Mouse (Mus musculus): Measurements from ENCODE around the gene H2-T22.
A peak's percentile ranks its signal among the peaks of the same experiment; 100 is the strongest.
"Not testable (repeated sequence)": the region's sequence is repeated elsewhere in the genome, so short reads cannot be mapped to it uniquely, and the experiment has no call there.

H2-T22 gene

DNA sequence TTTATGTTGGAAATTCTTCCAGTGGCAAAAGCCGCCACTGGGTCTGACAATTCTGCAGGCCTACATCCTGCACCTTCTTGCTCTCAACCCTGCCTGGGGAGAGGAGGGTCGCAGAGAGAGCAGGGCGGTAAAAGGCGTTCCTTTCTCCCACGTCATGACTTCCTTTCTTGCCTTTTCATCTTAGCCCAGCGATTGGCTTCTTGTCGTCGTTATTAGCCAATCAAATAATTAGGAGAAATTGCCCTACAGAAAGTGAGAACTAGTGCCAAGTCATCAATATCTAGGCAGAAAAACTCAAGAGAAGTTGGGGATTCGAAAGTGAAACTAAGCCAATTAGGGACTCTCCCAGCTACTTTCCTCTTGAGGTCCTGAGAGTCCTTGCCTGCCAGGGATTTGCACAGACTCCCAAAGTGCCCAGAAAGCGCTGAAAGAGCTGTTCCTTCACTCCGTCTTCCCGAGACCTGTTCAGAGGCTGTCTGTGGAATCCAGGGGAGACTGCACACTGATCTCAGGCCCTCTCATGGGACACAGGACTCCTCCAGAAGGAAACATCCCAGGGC lies at the start of gene H2-T22, which contains the start of gene Gm6034:
Gene H2-T22, minus strand, starts transcription at position 138 of the 560 bp plus-strand sequence.
Gene Gm6034, plus strand, starts transcription at position 352 of the 560 bp plus-strand sequence.
- DNase-seq = peak; percentile 81

DNA sequence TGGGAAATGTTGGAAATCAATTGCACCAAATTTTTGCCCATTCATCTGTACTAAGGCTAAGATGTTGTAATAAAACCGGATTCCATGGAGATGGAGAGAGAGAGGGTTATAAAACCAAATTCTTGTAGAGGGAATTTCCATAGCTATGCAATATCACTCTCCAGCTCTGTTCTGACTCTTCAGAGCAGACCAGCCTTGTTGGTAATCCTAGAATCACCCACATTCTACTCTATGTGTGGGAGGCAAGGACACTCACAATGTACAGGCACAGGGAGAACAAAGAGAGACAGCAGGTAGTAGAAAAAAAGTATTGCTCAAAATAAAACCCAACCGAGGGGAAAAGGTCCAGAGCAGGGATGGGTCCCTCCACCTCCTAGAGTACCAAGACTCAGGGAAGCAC lies 49.4 kb upstream of the H2-T22 start:
- DNase-seq = not testable (repeated sequence)

- DNase-seq = not testable (repeated sequence)
Measured at GRCm38 (mm10) chr17:36085976-36086375, 43.4 kb upstream of the H2-T22 start.

- DNase-seq = no peak
Measured at GRCm38 (mm10) chr17:36083870-36084451, 41.4 kb upstream of the H2-T22 start.

DNA sequence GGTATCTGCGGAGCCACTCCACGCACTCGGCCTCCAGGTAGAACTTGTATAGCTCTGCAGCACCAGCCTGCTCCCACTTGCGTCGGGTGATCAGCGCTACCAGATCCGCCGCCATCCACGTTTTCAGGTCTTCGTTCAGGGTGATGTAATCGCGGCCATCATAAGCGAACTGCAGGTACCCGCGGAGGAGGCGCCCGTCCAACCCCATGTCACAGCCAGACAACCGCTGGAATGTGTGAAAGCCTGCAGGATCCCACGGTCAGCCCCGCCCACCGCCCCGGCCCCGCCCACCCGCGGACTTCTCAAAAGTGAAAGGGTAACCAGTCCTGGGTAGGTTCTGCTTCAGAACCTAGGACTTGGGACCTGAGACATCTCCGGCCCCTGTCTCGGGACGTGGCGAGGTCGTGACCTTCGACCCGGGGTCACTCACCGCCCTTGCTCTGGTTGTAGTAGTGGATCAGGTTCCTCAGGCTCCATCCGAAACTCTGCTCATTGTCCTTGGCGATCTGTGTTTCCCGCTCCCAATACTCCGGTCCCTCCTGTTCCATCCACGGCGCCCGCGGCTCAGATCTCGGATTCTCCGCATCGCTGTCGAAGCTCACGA lies 40.8 kb upstream of the H2-T22 start:
- DNase-seq = no peak

- not testable (repeated sequence) for DNase-seq
Measured at GRCm38 (mm10) chr17:36082519-36083232, 40.1 kb upstream of the H2-T22 start.

GRCm38 (mm10) chr17:36081901-36082300 lies 39.4 kb upstream of the H2-T22 start:
- not testable (repeated sequence) for DNase-seq

- peak; percentile 55 for DNase-seq
Measured at GRCm38 (mm10) chr17:36060829-36061228, 18.3 kb upstream of the H2-T22 start.

GRCm38 (mm10) chr17:36058362-36058761 lies 15.8 kb upstream of the H2-T22 start, which contains the start of gene Gm11127:
TSS of gene Gm11127 (minus strand) at chr17:36058371.
- DNase-seq = not testable (repeated sequence)

- not testable (repeated sequence) for DNase-seq
Measured at GRCm38 (mm10) chr17:36057927-36058326, 15.4 kb upstream of the H2-T22 start.

DNA sequence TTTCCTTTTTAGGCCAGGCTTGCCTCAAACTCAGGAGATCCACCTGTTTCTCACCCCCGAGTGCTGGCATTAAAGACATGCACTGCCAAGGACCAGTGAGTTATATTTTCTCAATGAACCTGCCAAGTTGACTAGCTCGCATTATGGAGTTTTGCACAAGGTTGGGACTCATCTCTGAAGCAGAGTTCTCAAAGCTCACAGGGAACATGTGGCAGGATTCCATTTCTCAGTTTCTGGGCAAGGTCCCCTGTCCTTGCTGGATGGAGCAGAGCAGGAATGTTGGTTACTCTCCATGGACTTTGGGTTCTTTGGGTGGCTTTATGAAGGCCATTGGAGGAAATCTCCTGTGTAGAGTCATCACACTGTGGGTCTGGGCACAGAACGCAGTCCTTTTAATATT lies 739 bp upstream of the H2-T22 start:
- no peak for DNase-seq

- DNase-seq = not testable (repeated sequence)
Measured at GRCm38 (mm10) chr17:36042055-36042454, 492 bp downstream of the H2-T22 start.

DNA sequence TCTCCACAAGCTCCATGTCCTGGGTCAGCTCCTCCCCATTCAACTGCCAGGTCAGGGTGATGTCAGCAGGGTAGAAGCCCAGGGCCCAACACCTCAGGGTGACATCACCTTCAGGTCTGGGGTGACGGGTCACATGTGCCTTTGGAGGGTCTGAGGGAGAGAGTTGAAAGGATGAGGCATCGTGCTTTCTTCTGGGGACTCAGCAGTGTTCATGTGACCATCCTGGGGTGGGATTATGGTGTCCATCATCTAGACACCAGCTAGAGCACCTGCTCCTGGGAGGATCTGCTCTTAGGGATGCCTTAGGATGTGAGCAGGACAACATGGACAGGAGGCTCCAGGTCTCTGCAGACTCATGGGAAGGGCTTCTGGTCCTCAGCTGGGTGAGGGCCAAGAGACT lies 1.9 kb downstream of the H2-T22 start:
- DNase-seq = not testable (repeated sequence)

GRCm38 (mm10) chr17:36036126-36036525 lies 6.4 kb downstream of the H2-T22 start:
- DNase-seq = not testable (repeated sequence)

- DNase-seq = peak; percentile 52
Measured at GRCm38 (mm10) chr17:36035010-36035638, 7.4 kb downstream of the H2-T22 start.

GRCm38 (mm10) chr17:36034524-36034923 lies 8.0 kb downstream of the H2-T22 start:
- DNase-seq = not testable (repeated sequence)

DNA sequence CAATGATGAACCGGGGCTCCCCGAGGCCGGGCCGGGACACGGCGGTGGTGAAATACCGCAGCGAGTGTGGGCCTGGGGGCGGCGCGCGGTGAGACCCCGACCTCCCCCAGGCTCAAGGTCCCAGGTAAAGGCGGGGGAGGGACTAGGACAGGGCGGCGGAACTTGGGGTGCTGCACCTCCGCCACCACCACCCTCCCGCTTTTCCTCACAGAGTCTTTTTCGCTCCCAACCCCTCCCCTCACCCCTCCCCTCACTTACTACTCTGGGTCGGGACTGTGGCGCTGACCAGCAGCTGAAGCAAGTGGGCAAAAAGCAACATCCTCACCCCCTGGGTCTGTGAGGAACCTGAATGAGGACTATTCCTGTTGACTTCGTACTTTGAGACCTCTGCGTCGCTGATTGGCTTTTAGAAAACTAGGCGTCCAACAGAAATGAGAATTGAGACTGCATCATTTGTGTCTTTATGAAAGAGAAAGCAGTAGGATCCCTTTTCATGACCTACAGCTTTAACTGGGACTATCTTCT lies 10.1 kb downstream of the H2-T22 start, which contains the start of gene H2-T23:
Gene H2-T23, minus strand, starts transcription at position 505 of the 525 bp plus-strand sequence.
- not testable (repeated sequence) for DNase-seq

DNA sequence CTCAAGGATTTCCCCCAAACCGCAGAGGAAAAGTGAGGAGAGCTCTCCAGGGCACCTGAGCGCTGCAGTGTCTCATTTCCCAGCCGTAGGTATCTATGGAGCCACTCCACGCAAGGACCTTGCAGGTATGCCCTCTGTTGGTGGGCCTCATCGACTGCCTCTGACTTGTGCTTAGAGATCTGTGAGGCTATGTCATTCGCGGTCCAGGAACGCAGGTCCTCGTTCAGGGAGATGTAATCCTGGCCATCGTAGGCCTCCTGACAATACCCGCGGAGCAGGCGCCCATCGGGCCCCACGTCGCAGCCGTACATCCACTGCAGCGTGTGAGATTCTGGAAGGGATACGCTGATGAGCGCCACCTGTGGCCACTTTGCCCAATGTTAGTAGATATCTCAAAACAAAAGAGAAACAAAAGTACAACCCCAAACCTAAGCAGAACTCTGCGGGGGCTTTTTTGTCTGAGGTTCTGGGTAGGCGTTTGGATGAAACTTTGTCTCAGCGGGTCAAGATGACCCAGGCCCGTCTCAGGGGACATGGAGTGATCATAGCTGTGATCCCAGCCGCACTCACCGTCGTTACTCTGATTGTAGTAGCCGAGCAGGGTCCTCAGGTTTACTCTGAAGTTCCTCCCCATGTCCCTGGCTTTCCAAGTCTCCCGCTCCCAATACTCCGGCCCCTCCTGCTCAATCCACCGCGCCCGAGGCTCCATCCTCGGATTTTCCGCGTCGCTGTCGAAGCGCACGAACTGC lies 10.8 kb downstream of the H2-T22 start:
- DNase-seq = peak; percentile 52

GRCm38 (mm10) chr17:36030703-36031582 lies 11.6 kb downstream of the H2-T22 start:
- peak; percentile 47 for DNase-seq

DNA sequence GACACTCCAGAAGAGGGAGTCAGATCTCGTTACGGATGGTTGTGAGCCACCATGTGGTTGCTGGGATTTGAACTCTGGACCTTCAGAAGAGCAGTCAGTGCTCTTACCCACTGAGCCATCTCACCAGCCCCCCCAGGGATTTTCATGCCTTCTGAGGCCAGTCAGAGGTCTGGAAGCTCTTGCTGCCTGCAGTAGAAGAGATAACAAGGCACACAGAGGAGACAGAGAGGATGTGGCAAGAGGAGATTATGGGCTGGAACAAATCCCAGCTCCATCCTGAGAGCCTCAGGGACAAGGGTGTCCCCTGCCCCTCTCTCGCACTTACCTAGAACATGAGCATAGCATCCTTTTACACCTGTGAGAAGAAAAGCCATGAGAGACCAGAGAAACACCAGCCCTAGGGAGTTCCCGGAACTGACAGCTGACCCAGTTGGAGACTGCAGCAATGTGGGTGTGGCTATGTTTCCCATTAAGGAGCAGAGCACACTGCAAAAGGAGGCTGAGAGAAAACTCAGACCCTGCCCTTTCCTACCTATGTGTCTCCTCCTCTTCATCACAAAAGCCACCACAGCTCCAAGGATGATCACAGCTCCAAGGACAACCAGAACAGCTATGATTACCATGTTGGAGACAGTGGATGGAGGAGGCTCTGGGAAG lies 12.4 kb downstream of the H2-T22 start:
- not testable (repeated sequence) for DNase-seq

All from cerebellum, adult 9-11 months (tissue).